Mouse (Mus musculus) neural tube, postnatal 0 days (tissue): ENCODE measurements around the gene Dph6. TPM values are rescaled to one million over a fixed set of nuclear protein-coding genes. Genes with fewer than 3 reads are reported as not detected.

Experiments used
- polyA plus RNA-seq: library from polyadenylated mRNA; unstranded; fragments of >200 nt; fragmentation: Nextera tagmentation; extraction: Ambion mirVana; gene quantifications from 2 replicates; pipeline ENCODE4 v1.2.1, GENCODE M21; 2015

Gene Dph6
- polyA plus RNA-seq, result 16.1 and 17.0 TPM in 2 replicates

DNA sequence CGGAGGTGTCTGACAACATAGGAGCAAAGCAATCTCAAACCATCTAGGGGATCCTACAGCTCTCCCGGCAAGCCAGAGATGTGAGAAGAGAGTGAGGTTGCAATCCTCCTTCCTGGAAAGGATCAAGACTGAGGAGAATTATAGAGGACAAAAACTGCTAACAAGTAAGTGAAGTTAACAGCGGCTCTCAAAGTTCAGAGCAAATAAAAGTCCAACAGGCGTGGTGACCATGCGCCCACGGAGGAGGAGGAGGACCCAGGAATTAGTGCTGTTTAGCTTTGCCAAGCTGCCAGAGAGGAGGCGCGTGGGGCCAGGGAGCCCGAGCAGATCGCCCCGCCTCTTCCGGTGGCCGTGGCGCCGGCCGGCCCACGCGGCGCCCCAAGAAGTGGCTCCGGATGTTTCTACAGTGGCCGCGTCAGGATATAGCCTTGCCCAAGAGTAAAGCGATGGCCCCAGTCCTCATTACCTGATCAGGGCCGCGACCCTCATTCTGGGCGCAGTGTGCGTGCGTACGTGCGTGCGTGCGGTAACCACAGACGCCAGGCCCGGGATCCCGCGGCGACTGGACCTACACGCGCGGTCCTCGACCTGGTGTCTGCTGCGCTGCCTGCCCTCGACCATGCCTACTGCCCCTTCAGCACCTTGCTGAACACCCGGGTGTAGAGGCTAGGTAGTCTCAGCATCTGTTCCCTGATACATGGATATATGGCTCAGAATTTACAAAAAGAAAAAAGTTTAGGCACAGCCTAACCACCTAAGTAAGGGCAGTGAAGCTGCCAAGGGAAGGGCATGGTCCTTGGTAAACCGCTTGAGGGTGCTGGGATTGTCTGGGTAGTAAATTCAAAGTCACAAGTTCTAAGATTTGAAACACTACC lies at the start of gene Dph6:
Gene Dph6 (minus strand): TSS at position 600 of the 875 bp plus-strand sequence.

